ENCODE assay signal across 18 mouse cellular contexts in genomic region chr1:151275581-151275980, GRCm38 (mm10).
"Had no signal": no experiment of that assay in that cellular context is flagged by ENCODE, and none has a peak within 500 bp of the region (broad histone marks: within the 10 kb centered on the region; RNA-seq: fewer than 3 reads in every experiment).

No protein-coding gene starts in this region.

- H3K27me3 ChIP-seq: liver, embryonic 12.5 days; midbrain, embryonic 12.5 days; neural tube, embryonic 13.5 days; neural tube, embryonic 15.5 days had no signal

- H3K4me3 ChIP-seq: liver, embryonic 12.5 days; midbrain, embryonic 10.5 days; midbrain, embryonic 12.5 days; myocyte; neural tube, embryonic 13.5 days; neural tube, embryonic 15.5 days had no signal

- H3K27ac ChIP-seq: liver, embryonic 12.5 days; liver, embryonic 14.5 days; midbrain, embryonic 10.5 days; midbrain, embryonic 12.5 days; neural tube, embryonic 13.5 days; neural tube, embryonic 15.5 days had no signal

- DNase-seq: lung, embryonic 14.5 days; midbrain, embryonic 14.5 days; retina, postnatal 1 day; right cerebral cortex, adult 18-20 months; right cerebral cortex, postnatal 25 days; right cerebral cortex, postnatal 4 days; spleen, adult 18-20 months; thymus, adult 18-20 months; thymus, postnatal 14 days; thymus, postnatal 36 days had no signal

- ATAC-seq: liver, embryonic 12.5 days; midbrain, embryonic 16.5 days had no signal

- H3K36me3 ChIP-seq: liver, embryonic 12.5 days; midbrain, embryonic 10.5 days; midbrain, embryonic 12.5 days; neural tube, embryonic 13.5 days; neural tube, embryonic 15.5 days had no signal

- H3K4me1 ChIP-seq: midbrain, embryonic 10.5 days; midbrain, embryonic 12.5 days; neural tube, embryonic 13.5 days; neural tube, embryonic 15.5 days had no signal

- H3K9ac ChIP-seq: liver, embryonic 12.5 days; liver, embryonic 14.5 days; lung, embryonic 14.5 days; midbrain, embryonic 12.5 days; neural tube, embryonic 13.5 days; neural tube, embryonic 15.5 days had no signal

- H3K4me2 ChIP-seq: liver, embryonic 12.5 days; lung, embryonic 14.5 days; midbrain, embryonic 12.5 days; neural tube, embryonic 13.5 days; neural tube, embryonic 15.5 days had no signal

- H3K9me3 ChIP-seq: liver, embryonic 12.5 days; midbrain, embryonic 10.5 days; midbrain, embryonic 12.5 days; neural tube, embryonic 15.5 days had no signal
